ENCODE assay signal across 17 mouse cellular contexts in genomic region chr4:83234739-83235138, GRCm38 (mm10).
DNase-seq lines count a peak whose midpoint lies in the region; ATAC-seq and TF ChIP-seq lines count a peak whose summit lies in the region.
"Had no signal": no experiment of that assay in that cellular context is flagged by ENCODE, and none has a peak within 500 bp of the region (broad histone marks: within the 10 kb centered on the region; RNA-seq: fewer than 3 reads in every experiment).

No protein-coding gene starts in this region.

- H3K36me3 ChIP-seq in embryonic facial prominence, embryonic 13.5 days: no peaks in the 10 kb centered on the region
- no peaks in the 10 kb centered on the region for H3K36me3 ChIP-seq in limb, embryonic 15.5 days
- H3K36me3 ChIP-seq: lung, embryonic 15.5 days had no signal

- no peak for ATAC-seq in cerebellum, adult (ENCODE audit: insufficient number of reproducible peaks, low FRiP score, low TSS enrichment)
- peak; percentile 80 for ATAC-seq in embryonic facial prominence, embryonic 13.5 days (ENCODE audit: insufficient number of reproducible peaks, insufficient read depth, low FRiP score, low TSS enrichment, low read depth)
- 0 out of 2 replicates have a peak, but pooled peaks have one; percentile 19 for ATAC-seq in limb, embryonic 15.5 days (ENCODE audit: insufficient number of reproducible peaks, low FRiP score, low TSS enrichment, low read depth)

- H3K4me2 ChIP-seq in embryonic facial prominence, embryonic 13.5 days: peak overlapping the region; percentile 23; the same call in 1 of the 2 replicates
- H3K4me2 ChIP-seq in limb, embryonic 15.5 days: no peak overlapping the region
- H3K4me2 ChIP-seq: hindbrain, embryonic 15.5 days; lung, embryonic 15.5 days had no signal

- no peak for TF ChIP-seq CTCF in layer of hippocampus, adult 2 months (conservative IDR thresholded peaks at IDR 0.05)

- H3K9ac ChIP-seq in embryonic facial prominence, embryonic 13.5 days: no peak overlapping the region
- H3K9ac ChIP-seq in limb, embryonic 15.5 days: no peak overlapping the region
- H3K9ac ChIP-seq: hindbrain, embryonic 15.5 days; lung, embryonic 15.5 days had no signal

- H3K9me3 ChIP-seq in embryonic facial prominence, embryonic 13.5 days: no peaks in the 10 kb centered on the region
- no peaks in the 10 kb centered on the region for H3K9me3 ChIP-seq in limb, embryonic 15.5 days
- H3K9me3 ChIP-seq: hindbrain, embryonic 15.5 days; lung, embryonic 15.5 days had no signal

- 0 out of 2 replicates have a peak overlapping the region, but pooled peaks have one; percentile 10 for H3K27ac ChIP-seq in layer of hippocampus, adult 2 months
- H3K27ac ChIP-seq in embryonic facial prominence, embryonic 13.5 days: peak overlapping the region; percentile 73
- no peak overlapping the region for H3K27ac ChIP-seq in limb, embryonic 15.5 days
- H3K27ac ChIP-seq: hindbrain, embryonic 15.5 days; lung, embryonic 15.5 days had no signal

- 31% methylated on average over 11 of the region's 11 CpGs for WGBS in embryonic facial prominence, embryonic 13.5 days
- WGBS in limb, embryonic 15.5 days: 45% methylated on average over 11 of the region's 11 CpGs

- no peak overlapping the region for H3K4me3 ChIP-seq in layer of hippocampus, adult 2 months
- H3K4me3 ChIP-seq in embryonic facial prominence, embryonic 13.5 days: no peak overlapping the region
- H3K4me3 ChIP-seq in limb, embryonic 15.5 days: no peak overlapping the region
- H3K4me3 ChIP-seq: hindbrain, embryonic 15.5 days; lung, embryonic 15.5 days had no signal

- no peaks in the 10 kb centered on the region for H3K27me3 ChIP-seq in embryonic facial prominence, embryonic 13.5 days
- no peaks in the 10 kb centered on the region for H3K27me3 ChIP-seq in limb, embryonic 15.5 days
- H3K27me3 ChIP-seq: hindbrain, embryonic 15.5 days; lung, embryonic 15.5 days had no signal

- DNase-seq in cerebellum, adult 11-12 months: peak; percentile 32
- DNase-seq in layer of hippocampus, adult 2 months (ENCODE audit: low spot score in 2 of 2): no peak
- DNase-seq in layer of hippocampus, adult 9-10 months (ENCODE audit: low spot score): no peak
- no peak for DNase-seq in right cerebral cortex, adult 2 months (ENCODE audit: low spot score in 2 of 2)
- DNase-seq in thymus, postnatal 36 days: no peak
- DNase-seq: adrenal gland, adult 8-10 months; heart, adult 18-20 months; kidney, adult 2 months; kidney, postnatal 4 days; liver; right cerebral cortex, postnatal 14 days; thymus, adult 2 months had no signal

- peaks cover 47% of the 10 kb centered on the region for H3K4me1 ChIP-seq in embryonic facial prominence, embryonic 13.5 days
- H3K4me1 ChIP-seq in limb, embryonic 15.5 days: peaks cover 12% of the 10 kb centered on the region; the same call in 1 of the 2 replicates
- H3K4me1 ChIP-seq: hindbrain, embryonic 15.5 days had no signal
